Mouse (Mus musculus) hematopoietic stem cell, adult 5-6 weeks (primary cell): ENCODE measurements at regions not wholly inside any gene's neighbourhood (a gene's known extent, or its start where the extent isn't known, plus 50 kb on each side); places are given as distances from the start of the nearest gene placed in this dataset.
"Not testable (repeated sequence)": the region's sequence is repeated elsewhere in the genome, so short reads cannot be mapped to it uniquely, and the experiment has no call there.

ENCODE experiments used
- ATAC-seq, 2 experiments: fragments of 125-278 bp in 1 of 2; replicated peaks in 1 of 2; 2 replicates each; pipeline ENCODE4 v1.8.0; 2016 to 2017; ENCODE audit warnings: inconsistent platforms in 2 of 2, mild to moderate bottlenecking in 2 of 2, moderate number of reproducible peaks in 2 of 2, low read depth in 1 of 2, moderate TSS enrichment in 1 of 2; ENCODE audit not compliant: low FRiP score in 2 of 2, poor library complexity in 2 of 2, severe bottlenecking in 2 of 2, insufficient read depth in 1 of 2, low TSS enrichment in 1 of 2

DNA sequence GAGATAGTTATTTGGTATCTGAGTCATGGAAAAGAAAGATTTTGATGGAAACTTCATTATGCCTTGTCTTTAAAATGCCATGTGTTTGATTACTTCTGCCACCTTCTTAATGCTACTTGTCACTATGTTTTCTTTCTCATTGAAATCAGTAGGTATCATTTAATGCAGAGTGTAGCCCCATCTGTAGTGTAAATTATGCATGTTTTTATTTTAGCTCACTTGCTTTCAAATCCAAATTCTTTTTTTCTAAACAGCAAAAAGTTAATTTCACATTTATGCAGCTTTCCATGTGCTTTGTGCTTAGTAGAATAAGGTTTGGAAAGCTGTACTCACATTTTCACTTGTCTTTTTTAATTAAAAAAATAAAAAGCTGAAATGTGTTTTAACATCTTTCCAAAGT is 748.0 kb upstream of the Epha7 start:
- no peak for ATAC-seq

DNA sequence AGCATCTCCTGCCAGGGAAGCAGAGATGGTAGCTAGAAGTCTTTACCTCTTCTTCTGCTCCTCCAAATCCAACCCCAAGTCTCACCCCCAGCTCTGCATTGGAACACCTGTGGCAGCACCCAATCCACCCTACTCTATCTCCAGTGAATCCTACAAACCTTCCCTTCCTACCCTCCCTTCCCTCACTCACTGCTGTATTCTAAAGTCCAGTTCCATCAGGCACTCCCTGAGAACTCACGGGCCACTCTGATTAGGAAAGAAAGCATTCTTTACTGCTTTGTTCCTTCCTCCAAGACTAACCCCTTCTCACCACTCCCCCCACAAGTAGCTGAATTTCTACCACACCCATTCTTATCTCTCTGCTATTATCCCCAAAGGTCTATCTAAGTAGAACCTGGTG is 747.1 kb upstream of the Epha7 start:
- ATAC-seq, result no peak

DNA sequence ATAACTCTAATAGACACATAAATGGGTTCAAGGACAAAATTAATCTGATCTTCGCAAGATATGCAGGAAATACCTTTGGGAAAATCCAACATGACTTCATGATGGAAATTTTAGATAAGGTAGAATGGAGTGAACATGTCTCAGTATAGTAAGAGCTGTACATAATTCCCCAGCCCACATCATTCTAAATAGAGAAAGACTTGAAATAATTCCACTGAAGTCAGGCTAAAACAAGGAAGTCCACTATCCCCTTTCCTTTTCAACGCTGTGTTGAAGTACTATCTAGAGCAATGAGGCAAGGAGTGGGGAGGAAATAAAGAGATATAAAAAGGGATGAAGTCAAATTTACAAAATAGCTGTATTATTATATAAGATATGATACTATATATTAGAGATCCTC is 733.9 kb upstream of the Epha7 start:
- no peak for ATAC-seq

DNA sequence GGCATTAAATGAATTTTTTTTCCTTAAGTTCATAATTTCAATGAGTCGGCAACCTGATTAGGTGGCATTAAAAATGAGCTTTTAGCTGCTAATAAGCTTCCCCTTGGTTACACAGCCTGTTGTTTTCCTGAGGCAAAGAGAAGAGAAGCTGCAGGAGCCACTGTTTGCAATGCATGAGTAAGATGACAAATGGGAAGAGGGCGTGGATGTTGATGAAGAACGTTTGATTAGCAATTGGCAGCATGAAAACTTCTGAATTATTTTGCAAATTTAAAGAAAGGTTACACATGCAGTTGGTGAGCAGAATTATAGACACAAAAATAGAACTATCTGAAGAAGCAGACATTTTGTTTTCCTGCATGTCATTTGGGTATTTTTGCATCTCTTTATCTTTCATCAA is 720.1 kb upstream of the Epha7 start:
- ATAC-seq, result no peak

DNA sequence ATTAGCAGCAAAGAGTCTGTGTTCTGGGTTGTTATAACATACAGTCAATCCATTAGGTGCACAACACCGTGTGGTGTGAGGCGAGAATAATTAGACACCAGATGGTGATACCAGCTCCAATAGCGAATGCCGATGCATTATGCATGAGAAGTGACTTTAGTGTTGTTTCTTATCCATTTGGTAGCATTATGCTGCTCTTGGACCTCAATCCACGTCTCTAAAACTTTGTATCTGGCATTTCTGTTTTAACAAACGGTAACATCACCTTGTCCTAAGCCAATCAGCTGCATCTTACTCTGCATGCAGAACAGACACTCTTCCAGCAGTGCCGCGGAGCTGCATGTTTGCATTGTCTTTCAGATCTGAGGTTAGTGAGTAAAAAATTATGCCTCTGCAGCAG is 669.8 kb upstream of the Epha7 start:
- no peak for ATAC-seq

DNA sequence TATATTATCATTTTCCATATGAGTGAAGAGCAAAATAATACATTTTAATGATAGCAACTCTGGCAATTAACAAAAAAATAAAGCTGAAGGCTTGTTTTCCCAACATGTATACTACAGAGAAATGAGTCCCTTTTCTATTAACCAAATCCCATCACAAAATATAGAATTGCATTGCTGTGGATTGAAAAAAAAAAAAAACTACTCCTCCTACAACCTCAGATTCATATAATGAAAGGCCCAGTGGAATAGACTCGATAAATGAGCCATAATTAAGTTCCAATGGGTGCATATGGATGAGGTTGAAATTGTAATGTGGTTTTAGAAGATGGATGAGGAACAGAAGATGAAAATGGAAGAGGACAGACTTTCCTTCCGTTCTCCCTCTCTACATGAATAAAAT is 657.8 kb upstream of the Epha7 start:
- ATAC-seq, result no peak

DNA sequence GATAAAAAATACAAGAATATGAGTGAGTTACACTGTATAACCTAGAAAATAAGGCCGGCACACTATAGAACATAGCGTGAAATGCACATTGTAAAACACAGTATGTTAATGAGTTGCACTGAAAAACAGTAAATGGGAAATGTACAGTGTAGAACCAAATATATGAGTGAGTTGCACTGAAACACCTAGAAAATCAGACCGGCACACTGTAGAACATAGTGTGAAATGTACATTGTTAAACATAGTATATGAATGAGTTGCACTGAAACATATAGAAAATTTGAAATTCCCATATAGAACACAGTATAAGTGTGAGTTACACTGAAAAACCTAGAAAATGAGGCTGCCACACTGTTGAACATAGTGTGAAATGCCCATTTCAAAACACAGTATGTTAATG is 636.2 kb upstream of the Epha7 start:
- peak; percentile 100 for ATAC-seq

DNA sequence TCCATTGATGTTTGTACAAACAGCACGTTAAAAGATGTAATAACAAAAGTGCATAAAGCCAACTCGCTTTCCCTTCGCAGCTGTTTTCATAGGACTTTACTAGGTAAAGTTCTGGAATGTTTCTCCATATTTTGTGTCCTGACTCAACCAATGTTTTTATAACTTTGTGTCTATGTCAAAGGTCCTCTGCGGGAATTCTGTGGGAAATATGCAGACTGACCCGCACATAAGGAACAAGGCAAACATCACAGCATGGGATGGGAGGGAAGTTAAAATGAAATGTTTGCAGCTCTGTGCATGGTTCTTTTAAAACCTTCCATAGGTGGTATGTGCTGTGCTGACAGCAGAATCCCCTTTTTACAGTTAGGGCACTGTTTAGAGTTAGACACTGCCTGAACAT is 622.1 kb upstream of the Epha7 start:
- ATAC-seq, result no peak

DNA sequence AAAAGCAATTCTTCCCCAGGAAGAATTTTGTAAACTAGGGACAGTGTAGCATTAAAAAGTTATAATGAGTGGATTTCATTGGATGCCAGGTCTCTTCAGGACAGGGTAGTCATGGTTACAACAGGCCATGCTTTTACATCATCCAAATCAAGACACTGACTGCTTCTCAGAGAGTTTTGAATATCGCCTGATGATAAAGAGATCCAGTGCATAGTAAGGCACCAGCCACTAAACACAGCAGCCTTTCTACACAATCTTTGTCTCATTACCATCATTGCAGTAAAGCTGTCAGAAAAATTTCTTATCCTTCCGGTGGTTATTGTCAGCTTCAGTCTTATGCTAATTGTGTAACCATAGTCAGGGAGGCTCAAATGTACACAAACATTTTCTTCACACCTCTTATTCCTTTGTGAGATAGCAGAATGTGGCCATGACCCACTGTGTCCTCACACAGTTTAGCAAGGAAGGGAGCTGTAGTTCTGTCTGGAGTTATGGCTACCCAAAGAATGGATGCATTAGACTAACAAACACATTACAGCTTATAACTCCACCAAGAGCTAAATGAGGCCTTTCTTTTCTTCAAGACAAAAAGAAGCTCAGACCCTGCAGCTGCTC is 585.2 kb upstream of the Epha7 start:
- no peak for ATAC-seq

DNA sequence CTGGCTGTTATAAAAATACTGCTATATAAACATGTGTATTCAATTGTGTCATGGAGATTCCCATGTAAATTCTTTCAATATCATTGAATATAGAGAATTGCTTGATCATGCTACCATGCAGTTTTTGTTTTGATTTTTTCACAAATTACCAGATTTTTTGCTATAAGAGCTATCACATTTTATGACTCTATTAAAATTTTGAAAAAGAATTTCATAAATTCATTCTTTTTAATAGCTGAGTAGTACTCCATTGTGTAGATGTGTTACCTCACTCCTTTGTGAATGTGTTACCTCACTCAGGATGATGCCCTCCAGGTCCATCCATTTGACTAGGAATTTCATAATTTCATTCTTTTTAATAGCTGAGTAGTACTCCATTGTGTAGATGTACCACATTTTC is 577.4 kb upstream of the Epha7 start:
- not testable (repeated sequence) for ATAC-seq

DNA sequence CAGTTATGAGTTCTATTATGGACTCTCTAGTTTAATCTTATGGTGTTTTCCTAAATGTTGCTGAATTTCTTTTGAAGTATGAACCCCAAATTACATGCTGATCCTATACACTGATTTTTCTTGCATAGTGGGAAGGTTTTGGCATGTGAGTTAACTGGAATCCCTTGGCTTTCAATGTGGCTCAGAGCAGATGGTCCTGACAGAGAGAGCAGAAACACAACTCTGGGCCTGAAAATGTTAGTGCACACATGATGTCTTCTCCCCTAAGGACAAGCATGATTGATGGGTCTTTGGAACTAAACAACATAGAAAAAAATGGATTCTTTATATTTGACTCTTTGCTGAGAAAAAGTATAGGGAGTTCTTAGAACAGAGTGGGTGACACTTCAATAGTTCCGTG is 570.7 kb upstream of the Epha7 start:
- no peak for ATAC-seq
